Mouse (Mus musculus) heart, embryonic 15.5 days (tissue): Measurements from ENCODE around the gene Lypd1. TPM values are rescaled to one million over a fixed set of nuclear protein-coding genes. Genes with fewer than 3 reads are reported as not detected.
A peak's percentile ranks its signal among the peaks of the same experiment; 100 is the strongest.

Experiments
- ATAC-seq: fragments of 200-750 bp; cut with Nextera tagmentation; replicated peaks from 2 replicates; pipeline ENCODE4 v1.8.0; 2017; ENCODE audit warnings: low read depth, moderate TSS enrichment; ENCODE audit not compliant: insufficient number of reproducible peaks, insufficient read depth, low FRiP score
- H3K27ac ChIP-seq: fragments of 300-500 bp; sonication (generic); 2 replicates; pipeline ENCODE4 v1.5.1; 2015; ENCODE audit warnings: mild to moderate bottlenecking, inconsistent platforms
- H3K27me3 ChIP-seq: fragments of 300-500 bp; sonication (generic); 2 replicates; pipeline ENCODE4 v1.6.1; 2015; ENCODE audit warnings: inconsistent platforms
- H3K36me3 ChIP-seq: fragments of 300-500 bp; sonication (generic); 2 replicates; pipeline ENCODE4 v1.6.1; 2015; ENCODE audit warnings: mild to moderate bottlenecking, inconsistent platforms
- H3K4me1 ChIP-seq: fragments of 300-500 bp; sonication (generic); replicated peaks from 2 replicates; pipeline ENCODE4 v1.6.1; 2015; ENCODE audit warnings: inconsistent platforms
- H3K4me2 ChIP-seq: fragments of 300-500 bp; sonication (generic); 2 replicates; pipeline ENCODE4 v1.6.1; 2015; ENCODE audit warnings: inconsistent platforms, mild to moderate bottlenecking, moderate library complexity
- H3K4me3 ChIP-seq: fragments of 300-500 bp; sonication (generic); 2 replicates; pipeline ENCODE4 v1.5.1; 2015; ENCODE audit warnings: mild to moderate bottlenecking, inconsistent platforms
- H3K9ac ChIP-seq: fragments of 300-500 bp; sonication (generic); 2 replicates; pipeline ENCODE4 v1.6.1; 2015; ENCODE audit warnings: mild to moderate bottlenecking, inconsistent platforms
- H3K9me3 ChIP-seq: fragments of 300-500 bp; sonication (generic); replicated peaks from 2 replicates; pipeline ENCODE4 v1.6.1; 2016; ENCODE audit warnings: inconsistent platforms
- WGBS: fragments of 180-500 bp; shearing (Covaris S2); methylation state at CpG from one replicate; pipeline ENCODE4 v1.1.7; 2015; ENCODE audit warnings: mixed read lengths; 5-methylcytosine and 5-hydroxymethylcytosine counted together
- polyA plus RNA-seq: library from polyadenylated mRNA; unstranded; fragments of >200 nt; fragmentation: Nextera tagmentation; extraction: Ambion mirVana; gene quantifications from 2 replicates; pipeline ENCODE4 v1.2.1, GENCODE M21; 2015

The Lypd1 gene
- polyA plus RNA-seq, 1 experiment from 2014 or later: 1.2 TPM

DNA sequence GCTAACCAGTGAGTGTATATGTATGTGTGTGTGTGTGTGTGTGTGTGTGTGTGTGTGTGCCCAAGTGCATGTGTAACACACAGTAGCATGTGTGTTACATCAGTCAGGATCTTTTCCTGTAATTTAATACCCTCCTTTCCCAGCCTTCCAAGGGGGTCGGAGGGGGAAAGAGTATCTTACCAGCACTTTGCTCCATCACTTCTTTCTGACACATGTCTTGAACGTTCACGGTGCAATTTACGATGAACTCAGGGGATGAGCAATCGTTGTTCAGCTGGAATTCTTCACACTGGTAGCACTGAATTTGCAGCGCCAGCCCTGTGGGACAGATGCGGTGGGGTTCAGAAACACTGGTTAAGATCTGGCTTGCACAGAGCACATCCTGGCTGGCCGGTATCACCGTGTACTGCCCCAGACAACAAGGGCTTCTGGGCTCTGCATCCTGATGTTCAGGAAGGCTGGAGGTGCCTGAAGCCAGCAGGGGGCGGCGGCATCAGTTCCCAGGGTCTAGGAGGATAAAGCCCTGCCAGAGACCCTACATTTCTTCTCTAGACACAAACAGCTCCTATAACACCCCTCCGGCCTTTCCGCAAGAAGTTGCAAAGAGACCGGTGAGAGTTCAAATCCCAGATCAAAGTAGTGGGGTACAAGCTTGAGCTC, 2.6 kb downstream of the Lypd1 start:
- Histone ChIP-seq H3K4me3 (peak overlapping the region; percentile 52), H3K9ac (no peak overlapping the region), H3K27me3 (peaks cover 44% of the 10 kb centered on the region), H3K27ac (no peak overlapping the region), H3K9me3 (no peaks in the 10 kb centered on the region), H3K36me3 (no peaks in the 10 kb centered on the region), H3K4me1 (peaks cover 22% of the 10 kb centered on the region), H3K4me2 (peak overlapping the region; percentile 95)
- WGBS: 9% methylated on average over 14 of the region's 14 CpGs
- ATAC-seq: no peak

GRCm38 (mm10) chr1:125893158-125893557, 19.7 kb downstream of the Lypd1 start:
- no peak for ATAC-seq

GRCm38 (mm10) chr1:125870056-125870455, 42.8 kb downstream of the Lypd1 start:
- H3K9ac ChIP-seq: no peak overlapping the region

More at GRCm38 (mm10) chr1:125893158-125893557, 19.7 kb downstream of the Lypd1 start:
- Histone ChIP-seq H3K9me3 (no peaks in the 10 kb centered on the region), H3K4me1 (no peaks in the 10 kb centered on the region), H3K27me3 (no peaks in the 10 kb centered on the region), H3K27ac (no peak overlapping the region), H3K4me3 (no peak overlapping the region), H3K4me2 (no peak overlapping the region), H3K9ac (no peak overlapping the region), H3K36me3 (no peaks in the 10 kb centered on the region)
- 88% methylated on average over 9 of the region's 9 CpGs for WGBS

DNA sequence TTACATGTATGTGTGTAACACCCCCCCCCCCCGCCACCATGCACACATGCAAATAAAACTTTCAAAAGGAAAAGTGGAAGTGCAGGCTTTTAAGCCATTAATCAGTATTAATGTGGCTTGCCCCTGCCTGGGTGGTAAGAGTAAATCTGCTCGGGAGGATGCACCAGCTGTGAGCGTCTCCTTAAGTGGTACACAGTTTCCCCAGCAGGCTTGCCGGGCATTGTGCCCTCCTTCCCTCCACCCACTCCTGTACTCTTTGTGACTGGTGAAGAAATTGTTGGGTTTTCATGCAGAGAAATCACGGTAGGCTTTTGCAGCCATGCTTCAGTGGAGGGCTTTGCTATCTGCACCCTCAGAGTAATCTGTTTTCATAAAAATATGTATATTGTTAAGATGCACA, 54.3 kb downstream of the Lypd1 start:
- Histone ChIP-seq H3K36me3 (no peaks in the 10 kb centered on the region), H3K4me3 (no peak overlapping the region), H3K9me3 (no peaks in the 10 kb centered on the region), H3K4me1 (no peaks in the 10 kb centered on the region), H3K4me2 (no peak overlapping the region), H3K27ac (no peak overlapping the region), H3K27me3 (no peaks in the 10 kb centered on the region), H3K9ac (no peak overlapping the region)
- no peak for ATAC-seq
- 72% methylated on average over 5 of the region's 5 CpGs for WGBS

More at GRCm38 (mm10) chr1:125870056-125870455, 42.8 kb downstream of the Lypd1 start:
- ATAC-seq: no peak
- H3K36me3 ChIP-seq: no peaks in the 10 kb centered on the region
- no peaks in the 10 kb centered on the region for H3K9me3 ChIP-seq
- 49% methylated on average over 7 of the region's 7 CpGs for WGBS
- H3K27ac ChIP-seq: no peak overlapping the region
- no peaks in the 10 kb centered on the region for H3K27me3 ChIP-seq
- no peaks in the 10 kb centered on the region; the same call in 1 of the 2 replicates for H3K4me1 ChIP-seq
- no peak overlapping the region for H3K4me3 ChIP-seq
- H3K4me2 ChIP-seq: no peak overlapping the region

DNA sequence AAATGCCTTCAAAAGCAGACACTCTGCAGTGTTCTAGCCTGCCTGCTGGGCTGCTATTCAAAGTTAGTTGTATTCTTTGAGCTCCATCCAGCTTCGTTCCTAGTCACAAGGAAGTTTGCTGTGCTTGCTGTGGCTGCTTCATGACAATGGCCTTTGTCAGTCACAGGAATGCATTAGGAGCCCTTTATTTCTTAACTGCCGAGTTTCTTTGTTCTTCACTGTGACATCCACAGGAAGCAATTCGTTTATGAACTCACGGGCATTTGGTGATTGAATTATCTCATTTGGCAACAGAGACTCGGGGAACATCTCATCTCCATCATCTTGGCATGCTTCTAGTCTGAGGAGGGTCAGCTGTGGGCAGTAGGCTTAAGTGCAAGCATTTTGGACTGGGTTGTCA, 58.3 kb downstream of the Lypd1 start:
- no peaks in the 10 kb centered on the region for H3K36me3 ChIP-seq
- no peaks in the 10 kb centered on the region for H3K9me3 ChIP-seq
- H3K4me3 ChIP-seq: no peak overlapping the region
- ATAC-seq: no peak
- H3K27me3 ChIP-seq: no peaks in the 10 kb centered on the region
- H3K27ac ChIP-seq: no peak overlapping the region
- no peak overlapping the region for H3K4me2 ChIP-seq
- H3K4me1 ChIP-seq: no peaks in the 10 kb centered on the region
- H3K9ac ChIP-seq: no peak overlapping the region
- 27% methylated on average over 5 of the region's 5 CpGs for WGBS

DNA sequence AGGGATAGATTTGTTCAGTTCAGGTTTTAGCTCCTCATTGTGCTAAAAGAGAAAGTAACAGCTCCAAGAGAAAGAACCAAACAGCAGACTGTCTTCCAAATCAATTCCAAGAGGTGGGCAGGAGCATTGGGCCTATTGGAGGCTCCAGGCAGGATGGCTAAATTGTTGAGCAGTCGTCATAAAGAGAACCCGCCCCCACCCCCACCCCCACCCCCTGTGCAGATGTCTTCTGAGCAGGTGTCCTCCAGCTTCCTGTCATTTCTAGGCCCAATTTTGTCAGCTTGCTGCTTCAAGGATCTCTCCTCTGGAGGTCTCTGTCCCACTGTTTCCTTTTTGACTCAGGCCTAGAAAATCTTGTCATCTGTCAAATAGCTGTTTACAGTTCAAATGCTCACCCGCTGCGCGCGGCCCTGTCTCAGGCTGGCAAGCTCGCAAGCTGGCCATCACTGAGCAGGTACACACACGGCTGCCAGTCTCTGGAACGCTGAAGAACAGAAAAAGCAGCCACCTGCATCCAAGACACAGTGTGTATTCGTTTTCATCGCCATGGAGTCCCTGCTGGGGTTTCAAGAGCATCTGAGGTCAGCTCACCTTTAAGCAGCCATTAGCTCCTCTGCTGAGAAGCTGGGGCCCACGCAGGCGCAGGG, 73.0 kb downstream of the Lypd1 start:
- Histone ChIP-seq H3K27me3 (no peaks in the 10 kb centered on the region), H3K4me3 (no peak overlapping the region), H3K9me3 (no peaks in the 10 kb centered on the region), H3K9ac (no peak overlapping the region), H3K4me2 (no peak overlapping the region), H3K36me3 (no peaks in the 10 kb centered on the region), H3K27ac (no peak overlapping the region), H3K4me1 (no peaks in the 10 kb centered on the region)
- no peak for ATAC-seq
- 61% methylated on average over 13 of the region's 13 CpGs for WGBS

DNA sequence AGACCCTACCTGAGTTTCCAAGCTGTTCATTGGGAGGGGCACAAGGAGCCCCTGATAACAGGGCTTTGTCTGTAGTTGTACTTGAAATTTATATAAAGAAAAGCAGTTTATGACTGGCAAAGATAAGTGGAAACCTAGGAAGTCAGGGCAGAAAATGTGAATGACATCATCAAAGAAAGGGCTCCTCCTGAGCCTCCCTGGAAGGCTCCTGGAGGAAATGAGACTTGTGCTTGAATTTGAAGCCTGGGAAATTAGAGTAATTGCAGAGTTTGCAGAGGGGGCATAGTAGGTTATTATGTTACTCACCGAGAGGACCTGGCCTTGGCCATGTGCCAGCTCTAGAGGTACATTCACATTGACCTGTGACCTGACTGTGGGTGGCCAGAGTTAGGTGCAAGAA, 75.4 kb downstream of the Lypd1 start:
- H3K4me1 ChIP-seq: no peaks in the 10 kb centered on the region
- H3K27ac ChIP-seq: no peak overlapping the region
- ATAC-seq: no peak
- H3K4me2 ChIP-seq: no peak overlapping the region
- 49% methylated on average over 1 of the region's 1 CpGs for WGBS
- H3K9me3 ChIP-seq: no peaks in the 10 kb centered on the region
- H3K27me3 ChIP-seq: no peaks in the 10 kb centered on the region
- H3K36me3 ChIP-seq: no peaks in the 10 kb centered on the region
- H3K9ac ChIP-seq: no peak overlapping the region
- H3K4me3 ChIP-seq: no peak overlapping the region

DNA sequence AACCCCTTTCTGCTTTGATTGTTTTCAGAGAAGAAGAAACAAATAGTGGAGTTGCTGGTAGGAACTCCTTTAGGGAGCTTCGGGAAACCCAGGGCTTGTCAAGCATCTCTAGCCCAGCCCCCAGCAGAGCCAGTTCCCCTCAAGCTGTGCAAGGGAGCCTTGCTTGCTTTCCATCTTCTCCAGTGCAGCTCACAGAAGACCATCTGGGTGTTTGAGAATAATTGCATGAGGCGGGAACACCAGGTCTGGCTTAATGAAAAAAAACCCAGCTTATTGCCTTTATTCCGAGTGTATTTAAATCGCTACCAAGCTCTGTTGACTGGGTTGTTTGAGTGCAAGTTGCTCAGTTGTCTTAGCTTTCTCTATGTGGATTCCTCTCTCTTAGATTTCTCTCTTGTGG, 89.3 kb downstream of the Lypd1 start:
- ATAC-seq: no peak
- Histone ChIP-seq H3K4me3 (no peak overlapping the region), H3K27ac (no peak overlapping the region), H3K9me3 (no peaks in the 10 kb centered on the region), H3K4me2 (no peak overlapping the region), H3K36me3 (no peaks in the 10 kb centered on the region), H3K4me1 (no peaks in the 10 kb centered on the region), H3K9ac (no peak overlapping the region), H3K27me3 (no peaks in the 10 kb centered on the region)
- WGBS: 82% methylated on average over 4 of the region's 4 CpGs

DNA sequence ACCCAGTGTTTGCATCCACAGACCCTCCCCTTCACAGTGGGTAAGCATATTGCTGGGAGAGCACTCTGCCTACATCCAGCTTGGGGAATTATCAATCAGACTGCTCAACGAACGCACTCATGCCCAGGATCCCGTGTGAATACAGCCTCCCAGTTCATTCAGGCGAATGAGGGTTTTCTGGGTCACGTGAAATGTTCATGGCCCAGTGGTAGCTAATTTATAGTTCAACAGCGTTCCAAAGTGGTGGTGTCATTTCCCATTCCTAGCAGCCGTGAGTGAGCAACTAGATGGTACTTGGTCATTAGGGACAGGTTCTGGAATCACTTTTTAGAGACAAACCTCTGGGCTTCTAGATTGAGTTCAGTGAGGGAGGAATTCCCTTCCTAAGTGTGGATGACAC, 91.8 kb downstream of the Lypd1 start:
- Histone ChIP-seq H3K27me3 (no peaks in the 10 kb centered on the region), H3K9ac (no peak overlapping the region), H3K4me2 (no peak overlapping the region), H3K9me3 (no peaks in the 10 kb centered on the region), H3K27ac (no peak overlapping the region), H3K4me1 (no peaks in the 10 kb centered on the region), H3K36me3 (no peaks in the 10 kb centered on the region), H3K4me3 (no peak overlapping the region)
- WGBS: 83% methylated on average over 7 of the region's 7 CpGs
- no peak for ATAC-seq

Other genes with a start within 250 kb of the Lypd1 start
- gene Gpr39, start 236.1 kb downstream of the Lypd1 start, polyA plus RNA-seq: 0.69 and 1.6 TPM in 2 replicates